Mouse (Mus musculus) hindbrain, embryonic 16.5 days (tissue): ENCODE results near the gene Otx2. TPM values are rescaled to one million over a fixed set of nuclear protein-coding genes. Genes with fewer than 3 reads are reported as not detected.

Source experiments
- ATAC-seq: fragments of 200-750 bp; cut with Nextera tagmentation; 2 replicates; pipeline ENCODE4 v1.8.0; 2017; ENCODE audit warnings: moderate TSS enrichment, moderate library complexity
- H3K27ac ChIP-seq: fragments of 300-500 bp; sonication (generic); 2 replicates; pipeline ENCODE4 v1.5.1; 2014; ENCODE audit warnings: low read depth, mild to moderate bottlenecking, control low read depth, low read length, moderate library complexity
- H3K27me3 ChIP-seq: fragments of 300-500 bp; sonication (generic); replicated peaks from 2 replicates; pipeline ENCODE4 v1.6.1; 2014; ENCODE audit warnings: low read length; ENCODE audit not compliant: control insufficient read depth, insufficient read depth
- H3K36me3 ChIP-seq: fragments of 300-500 bp; sonication (generic); 2 replicates; pipeline ENCODE4 v1.6.1; 2014; ENCODE audit warnings: mild to moderate bottlenecking, low read length, moderate library complexity, mixed read lengths; ENCODE audit not compliant: control insufficient read depth, insufficient read depth
- H3K4me1 ChIP-seq: fragments of 300-500 bp; sonication (generic); 2 replicates; pipeline ENCODE4 v1.6.1; 2014; ENCODE audit warnings: low read depth, low read length; ENCODE audit not compliant: control insufficient read depth, insufficient read depth
- H3K4me2 ChIP-seq: fragments of 300-500 bp; sonication (generic); 2 replicates; pipeline ENCODE4 v1.6.1; 2014; ENCODE audit warnings: mild to moderate bottlenecking, low read length, control low read depth, moderate library complexity
- H3K4me3 ChIP-seq: fragments of 300-500 bp; sonication (generic); 2 replicates; pipeline ENCODE4 v1.5.1; 2014; ENCODE audit warnings: mild to moderate bottlenecking, low read length, control low read depth, moderate library complexity
- H3K9ac ChIP-seq: fragments of 300-500 bp; sonication (generic); 2 replicates; pipeline ENCODE4 v1.6.1; 2014; ENCODE audit warnings: low read depth, mild to moderate bottlenecking, control low read depth, low read length, moderate library complexity
- H3K9me3 ChIP-seq: fragments of 300-500 bp; sonication (generic); 2 replicates; pipeline ENCODE4 v1.6.1; 2014; ENCODE audit warnings: mild to moderate bottlenecking, low read length, moderate library complexity; ENCODE audit not compliant: control insufficient read depth
- WGBS: fragments of 180-500 bp; shearing (Covaris S2); extraction: QIAGEN DNeasy Blood & Tissue Kit; methylation state at CpG from one replicate; pipeline ENCODE4 v1.1.7; 2014; 5-methylcytosine and 5-hydroxymethylcytosine counted together
- polyA plus RNA-seq: library from polyadenylated mRNA; unstranded; fragments of >200 nt; fragmentation: Nextera tagmentation; extraction: Ambion mirVana; gene quantifications from 2 replicates; pipeline ENCODE4 v1.2.1, GENCODE M21; 2015

Otx2 gene
- polyA plus RNA-seq, 1 experiment from 2014 or later: 21.0 TPM

DNA sequence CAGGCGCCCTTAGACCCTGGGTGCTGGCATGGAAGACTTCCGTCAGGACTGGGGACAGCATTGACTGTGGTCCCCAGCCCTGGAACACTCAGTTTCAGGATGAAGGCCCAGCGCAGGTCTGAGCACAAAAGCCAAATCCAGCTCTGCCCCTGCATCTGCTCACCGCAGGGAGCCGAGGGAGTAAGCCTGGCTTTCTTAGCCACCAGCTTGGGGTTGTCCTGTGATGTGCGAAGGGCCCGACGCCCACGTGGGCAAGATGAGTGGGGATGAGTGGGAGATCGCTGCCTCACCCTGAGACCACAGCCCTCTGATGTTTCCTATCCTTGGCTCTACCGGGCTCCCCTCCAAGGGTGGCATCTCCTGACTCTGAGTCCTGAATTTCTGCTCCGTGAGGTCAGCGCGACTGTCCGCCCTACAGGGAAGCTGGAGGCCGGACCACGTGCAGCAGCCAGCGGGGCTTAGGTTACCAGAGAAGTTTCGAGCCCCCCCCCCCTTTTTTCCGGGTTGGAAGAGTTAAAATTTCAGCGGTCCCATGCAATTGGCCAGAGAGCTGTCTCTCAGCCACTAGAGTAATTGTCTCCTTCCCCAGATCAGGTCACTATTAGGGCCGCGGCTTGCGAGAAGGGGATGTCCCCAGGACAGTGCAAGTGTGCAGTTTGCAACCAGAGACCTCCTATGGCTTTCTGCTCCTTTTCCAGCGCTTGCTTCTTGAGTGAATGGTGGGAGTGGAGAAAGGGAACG lies 22.0 kb downstream of the Otx2 start:
- ATAC-seq: peak; percentile 42
- peaks cover 43% of the 10 kb centered on the region for H3K27me3 ChIP-seq
- no peaks in the 10 kb centered on the region for H3K9me3 ChIP-seq
- peak overlapping the region; percentile 19; the same call in 1 of the 2 replicates for H3K4me2 ChIP-seq
- H3K4me3 ChIP-seq: no peak overlapping the region
- H3K27ac ChIP-seq: no peak overlapping the region
- H3K9ac ChIP-seq: no peak overlapping the region
- H3K4me1 ChIP-seq: no peaks in the 10 kb centered on the region
- H3K36me3 ChIP-seq: no peaks in the 10 kb centered on the region
- WGBS: 4% methylated on average over 26 of the region's 26 CpGs

GRCm38 (mm10) chr14:48641462-48642395 lies 31.9 kb downstream of the Otx2 start:
- Histone ChIP-seq H3K4me3 (no peak overlapping the region), H3K4me2 (no peak overlapping the region), H3K27ac (no peak overlapping the region), H3K27me3 (no peaks in the 10 kb centered on the region), H3K9ac (no peak overlapping the region), H3K4me1 (no peaks in the 10 kb centered on the region), H3K9me3 (no peaks in the 10 kb centered on the region), H3K36me3 (no peaks in the 10 kb centered on the region)
- no peak for ATAC-seq
- WGBS: 80% methylated on average over 12 of the region's 12 CpGs

- no peak overlapping the region for H3K4me2 ChIP-seq
- H3K27ac ChIP-seq: no peak overlapping the region
- H3K36me3 ChIP-seq: no peaks in the 10 kb centered on the region
- no peak overlapping the region for H3K4me3 ChIP-seq
- no peaks in the 10 kb centered on the region for H3K27me3 ChIP-seq
- H3K9ac ChIP-seq: no peak overlapping the region
- no peak for ATAC-seq
- no peaks in the 10 kb centered on the region for H3K4me1 ChIP-seq
- WGBS: 85% methylated on average over 3 of the region's 3 CpGs
- H3K9me3 ChIP-seq: no peaks in the 10 kb centered on the region
These were observed 40.5 kb downstream of the Otx2 start for GRCm38 (mm10) chr14:48633141-48633540.

GRCm38 (mm10) chr14:48632335-48632734 lies 41.3 kb downstream of the Otx2 start:
- WGBS: 92% methylated on average over 8 of the region's 8 CpGs
- H3K4me2 ChIP-seq: no peak overlapping the region
- ATAC-seq: no peak
- no peaks in the 10 kb centered on the region for H3K9me3 ChIP-seq
- H3K27ac ChIP-seq: no peak overlapping the region
- no peak overlapping the region for H3K4me3 ChIP-seq
- no peaks in the 10 kb centered on the region for H3K27me3 ChIP-seq
- no peaks in the 10 kb centered on the region for H3K4me1 ChIP-seq
- no peaks in the 10 kb centered on the region for H3K36me3 ChIP-seq
- H3K9ac ChIP-seq: no peak overlapping the region

DNA sequence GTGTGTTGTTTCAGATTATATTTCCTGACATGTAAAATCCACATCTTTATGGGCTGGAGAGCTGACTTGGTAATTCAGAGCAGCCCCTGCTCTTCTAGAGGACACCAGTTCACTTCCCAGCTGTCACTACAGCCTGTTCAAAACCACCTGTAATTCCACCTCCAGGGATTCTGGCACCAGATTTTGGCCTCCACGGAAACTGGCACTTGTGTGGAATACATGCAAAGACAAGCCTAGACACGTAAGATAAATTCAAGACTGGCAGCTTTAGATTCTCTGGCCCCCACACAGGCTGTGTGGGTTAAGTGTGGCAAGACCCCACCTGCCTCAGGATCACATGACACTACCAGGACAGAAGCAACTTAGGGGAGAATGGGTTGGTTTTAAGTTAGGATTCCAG lies 42.1 kb downstream of the Otx2 start:
- Histone ChIP-seq H3K4me1 (no peaks in the 10 kb centered on the region), H3K27me3 (no peaks in the 10 kb centered on the region), H3K27ac (no peak overlapping the region), H3K4me3 (no peak overlapping the region), H3K9me3 (no peaks in the 10 kb centered on the region), H3K9ac (no peak overlapping the region), H3K36me3 (no peaks in the 10 kb centered on the region), H3K4me2 (no peak overlapping the region)
- no peak for ATAC-seq
- WGBS: 69% methylated on average over 2 of the region's 2 CpGs

- no peak overlapping the region for H3K9ac ChIP-seq
- H3K4me2 ChIP-seq: no peak overlapping the region
- ATAC-seq: no peak
- peaks cover 4% of the 10 kb centered on the region for H3K4me1 ChIP-seq
- no peak overlapping the region for H3K4me3 ChIP-seq
- no peaks in the 10 kb centered on the region for H3K36me3 ChIP-seq
- no peaks in the 10 kb centered on the region for H3K9me3 ChIP-seq
- 70% methylated on average over 9 of the region's 9 CpGs for WGBS
- H3K27ac ChIP-seq: no peak overlapping the region
- no peaks in the 10 kb centered on the region for H3K27me3 ChIP-seq
These were observed 44.2 kb downstream of the Otx2 start for GRCm38 (mm10) chr14:48629404-48629803.

DNA sequence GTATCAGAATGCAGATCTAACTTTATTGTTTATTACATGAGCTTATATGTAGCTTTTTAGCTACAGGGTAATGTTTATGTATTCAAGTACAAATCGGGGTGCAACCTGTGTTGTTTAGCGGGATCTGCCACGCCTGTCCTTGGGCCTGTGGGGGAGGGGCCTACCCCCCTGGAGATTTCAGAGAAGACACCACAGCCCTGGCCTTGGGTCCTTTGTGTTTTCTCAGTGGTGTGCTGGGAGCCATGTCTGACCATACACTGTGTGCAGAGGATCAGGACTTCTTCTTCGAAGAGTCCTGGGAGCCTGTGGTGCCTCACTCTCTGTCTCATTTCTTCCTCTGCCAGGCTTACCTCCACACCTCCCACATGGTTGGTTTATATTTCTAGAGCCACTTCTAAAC lies 47.3 kb downstream of the Otx2 start:
- 80% methylated on average over 4 of the region's 4 CpGs for WGBS

DNA sequence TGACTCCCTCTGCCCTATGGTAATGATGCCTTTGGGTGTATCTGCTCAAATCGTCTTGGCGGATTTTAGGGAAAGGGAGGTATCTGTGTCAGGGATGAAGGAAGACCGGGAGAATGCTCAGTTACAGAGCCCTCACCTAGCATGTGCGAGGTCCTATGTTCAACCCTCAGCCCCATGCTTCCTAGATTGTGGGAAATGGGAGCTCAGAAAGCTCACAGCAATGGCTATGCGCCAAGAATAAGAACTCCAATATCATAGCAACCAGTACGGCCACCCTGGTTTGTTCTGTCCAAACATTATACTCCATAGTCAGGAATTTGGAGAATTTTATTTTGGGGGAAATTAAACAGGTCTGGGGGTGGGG lies 48.3 kb downstream of the Otx2 start:
- Histone ChIP-seq H3K9me3 (no peaks in the 10 kb centered on the region), H3K27me3 (no peaks in the 10 kb centered on the region), H3K36me3 (no peaks in the 10 kb centered on the region), H3K9ac (no peak overlapping the region), H3K27ac (no peak overlapping the region), H3K4me3 (no peak overlapping the region), H3K4me1 (peaks cover 4% of the 10 kb centered on the region), H3K4me2 (peak overlapping the region; percentile 2; the same call in 1 of the 2 replicates)
- ATAC-seq: no peak
- WGBS: 47% methylated on average over 6 of the region's 6 CpGs

More for the DNA sequence above, 47.3 kb downstream of the Otx2 start:
- Histone ChIP-seq H3K9me3 (no peaks in the 10 kb centered on the region), H3K4me1 (peaks cover 4% of the 10 kb centered on the region), H3K27ac (no peak overlapping the region), H3K36me3 (no peaks in the 10 kb centered on the region), H3K27me3 (no peaks in the 10 kb centered on the region), H3K4me2 (no peak overlapping the region), H3K4me3 (no peak overlapping the region), H3K9ac (no peak overlapping the region)
- ATAC-seq: no peak

- no peak overlapping the region for H3K4me3 ChIP-seq
- no peak overlapping the region for H3K9ac ChIP-seq
- H3K4me2 ChIP-seq: peak overlapping the region; percentile 2; the same call in 1 of the 2 replicates
- no peaks in the 10 kb centered on the region for H3K9me3 ChIP-seq
- peak; percentile 67 for ATAC-seq
- H3K4me1 ChIP-seq: peaks cover 4% of the 10 kb centered on the region
- no peak overlapping the region for H3K27ac ChIP-seq
- 55% methylated on average over 9 of the region's 9 CpGs for WGBS
- no peaks in the 10 kb centered on the region for H3K27me3 ChIP-seq
- no peaks in the 10 kb centered on the region for H3K36me3 ChIP-seq
These were observed 48.9 kb downstream of the Otx2 start for GRCm38 (mm10) chr14:48624596-48625330.
